Mouse (Mus musculus) CH12.LX (cell line): Measurements from ENCODE around the gene 1700086D15Rik.

Experiments
- MAFK ChIP-seq: IDR thresholded peaks from 2 replicates; pipeline ENCODE4 v1.6.1; 2011; ENCODE audit warnings: low read length, improper control_type of control experiment; ENCODE audit not compliant: insufficient replicate concordance
- MYC ChIP-seq: IDR thresholded peaks from 2 replicates; pipeline ENCODE4 v1.6.1; 2011; ENCODE audit warnings: low read depth, mild to moderate bottlenecking, improper control_type of control experiment, low read length
- NRF1 ChIP-seq: IDR thresholded peaks from 2 replicates; pipeline ENCODE4 v1.6.1; 2014; ENCODE audit warnings: low read depth, mild to moderate bottlenecking, inconsistent platforms, low read length, improper control_type of control experiment, moderate library complexity
- POLR2A ChIP-seq: IDR thresholded peaks from 2 replicates; pipeline ENCODE4 v1.6.1; 2011; ENCODE audit warnings: low read depth, mild to moderate bottlenecking, improper control_type of control experiment, low read length
- RCOR1 ChIP-seq: conservative IDR thresholded peaks from 2 replicates; pipeline ENCODE4 v1.6.1; 2012; ENCODE audit warnings: low read depth, mild to moderate bottlenecking, inconsistent platforms, low read length, improper control_type of control experiment
- SIN3A ChIP-seq: IDR thresholded peaks from 2 replicates; pipeline ENCODE4 v1.6.1; 2012; ENCODE audit warnings: low read length, improper control_type of control experiment, inconsistent platforms

- no peak for TF ChIP-seq NRF1
- TF ChIP-seq SIN3A, result no peak
- no peak for TF ChIP-seq POLR2A
- no peak for TF ChIP-seq MAFK
- no peak for TF ChIP-seq RCOR1
- TF ChIP-seq MYC, result no peak
These were observed at the start of gene 1700086D15Rik for GRCm38 (mm10) chr11:65159791-65160190.
